In the genomic region with DNA sequence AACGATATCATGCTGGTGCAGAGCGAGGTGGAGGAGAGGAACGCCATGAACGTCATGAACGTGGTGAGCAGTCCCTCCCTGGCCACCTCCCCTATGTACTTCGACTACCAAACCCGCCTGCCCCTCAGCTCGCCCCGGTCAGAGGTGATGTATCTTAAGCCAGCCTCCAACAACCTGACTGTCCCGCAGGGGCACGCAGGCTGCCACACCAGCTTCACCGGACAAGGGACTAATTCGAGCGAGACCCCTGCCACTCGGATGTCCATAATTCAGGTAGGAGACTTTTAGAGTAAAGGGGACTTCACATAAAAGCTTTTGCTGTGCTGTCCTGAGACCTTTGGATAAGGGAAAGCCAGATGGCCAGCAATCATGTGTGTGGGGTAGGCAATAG, we compare ENCODE assay signal across 7 mouse cellular contexts. TPM values are rescaled to one million over a fixed set of nuclear protein-coding genes. Genes with fewer than 3 reads are reported as not detected.
DNase-seq lines count a peak whose midpoint lies in the region; ATAC-seq and TF ChIP-seq lines count a peak whose summit lies in the region.

No protein-coding gene starts in this region.

- peak overlapping the region; percentile 25 for H3K27ac ChIP-seq in brown adipose tissue, adult 24 weeks (replicated peaks; ENCODE audit: low read depth, low read length)
- peak overlapping the region; percentile 94; the same call in 1 of the 2 replicates for H3K27ac ChIP-seq in hindbrain, embryonic 15.5 days (replicated peaks)
- H3K27ac ChIP-seq in liver, embryonic 13.5 days = no peak overlapping the region

- H3K27me3 ChIP-seq in E14TG2a.4 (ENCODE audit: insufficient read depth, low read length) = peaks cover 59% of the 10 kb centered on the region
- no peaks in the 10 kb centered on the region for H3K27me3 ChIP-seq in hindbrain, embryonic 15.5 days
- H3K27me3 ChIP-seq in liver, embryonic 13.5 days = peaks cover 53% of the 10 kb centered on the region

- H3K4me1 ChIP-seq in E14TG2a.4 (replicated peaks; ENCODE audit: low read depth, low read length) = peaks cover 48% of the 10 kb centered on the region
- no peaks in the 10 kb centered on the region for H3K4me1 ChIP-seq in brown adipose tissue, adult 24 weeks (ENCODE audit: control insufficient read depth, insufficient read depth, insufficient read length, low read length)
- H3K4me1 ChIP-seq in hindbrain, embryonic 15.5 days (replicated peaks) = peaks cover 16% of the 10 kb centered on the region
- peaks cover 10% of the 10 kb centered on the region for H3K4me1 ChIP-seq in liver, embryonic 13.5 days (replicated peaks)

- TF ChIP-seq CTCF in E14TG2a.4 (conservative IDR thresholded peaks at IDR 0.05; ENCODE audit: low read length) = no peak

- H3K36me3 ChIP-seq in E14TG2a.4 (ENCODE audit: insufficient read depth, low read length) = no peaks in the 10 kb centered on the region
- H3K36me3 ChIP-seq in hindbrain, embryonic 15.5 days = no peaks in the 10 kb centered on the region
- H3K36me3 ChIP-seq in liver, embryonic 13.5 days = no peaks in the 10 kb centered on the region

- H3K9ac ChIP-seq in hindbrain, embryonic 15.5 days = peak overlapping the region; percentile 72
- no peak overlapping the region for H3K9ac ChIP-seq in liver, embryonic 13.5 days

- DNase-seq in liver, embryonic 13.5 days = no peak
- no peak for DNase-seq in left cerebral cortex, adult 11 months (ENCODE audit: low spot score)
- no peak for DNase-seq in layer of hippocampus, adult 9-11 months
- DNase-seq in thymus, postnatal 0 days (ENCODE audit: low spot score) = no peak

- WGBS in hindbrain, embryonic 15.5 days = 2% methylated on average over 15 of the region's 15 CpGs
- 3% methylated on average over 15 of the region's 15 CpGs for WGBS in liver, embryonic 13.5 days (ENCODE audit: insufficient replicate concordance)

- H3K9me3 ChIP-seq in E14TG2a.4 (ENCODE audit: low read length) = no peaks in the 10 kb centered on the region
- H3K9me3 ChIP-seq in hindbrain, embryonic 15.5 days = no peaks in the 10 kb centered on the region
- no peaks in the 10 kb centered on the region for H3K9me3 ChIP-seq in liver, embryonic 13.5 days (replicated peaks)

- H3K4me2 ChIP-seq in hindbrain, embryonic 15.5 days = peak overlapping the region; percentile 87
- H3K4me2 ChIP-seq in liver, embryonic 13.5 days = peak overlapping the region; percentile 67; the same call in 1 of the 2 replicates

- H3K4me3 ChIP-seq in E14TG2a.4 (replicated peaks; ENCODE audit: low read length) = peak overlapping the region; percentile 71
- peak overlapping the region; percentile 78 for H3K4me3 ChIP-seq in brown adipose tissue, adult 24 weeks (ENCODE audit: insufficient read depth, low read depth, low read length)
- peak overlapping the region; percentile 82 for H3K4me3 ChIP-seq in hindbrain, embryonic 15.5 days
- peak overlapping the region; percentile 51 for H3K4me3 ChIP-seq in liver, embryonic 13.5 days (replicated peaks)

- ATAC-seq in hindbrain, embryonic 15.5 days (ENCODE audit: low FRiP score, low read depth) = no peak
- no peak for ATAC-seq in liver, embryonic 13.5 days (ENCODE audit: low read depth)

RNA-seq across cellular contexts. Expression of a gene that starts 5.0 kb away (rescaled TPM):
- polyA plus RNA-seq in brown adipose tissue, adult 24 weeks (2012; ENCODE audit: insufficient read depth, insufficient read length, missing spikeins) = 0.42 and 0.48 TPM in 2 replicates
- 31.3 and 35.6 TPM in 2 replicates for polyA plus RNA-seq in hindbrain, embryonic 15.5 days (2015; fragmentation: Nextera tagmentation; extraction: Ambion mirVana)
- polyA plus RNA-seq in liver, embryonic 13.5 days (2015; fragmentation: Nextera tagmentation; extraction: Ambion mirVana) = 0.60 and 0.68 TPM in 2 replicates
- 0.75 and 0.83 TPM in 2 replicates for polyA plus RNA-seq in thymus, postnatal 0 days (2015; fragmentation: Nextera tagmentation; extraction: Ambion mirVana)

Comparison
In these comparisons a context has a peak if more than half of its experiments do, and no peak if none do; other contexts are left out.
1. RNA of a gene that starts 5.0 kb away (polyA plus RNA-seq): 31.3 to 35.6 TPM in hindbrain, embryonic 15.5 days; 0.75 to 0.83 TPM in thymus, postnatal 0 days, 0.60 to 0.68 TPM in liver, embryonic 13.5 days and 0.42 to 0.48 TPM in brown adipose tissue, adult 24 weeks; every median in the first group is over 10 times any median in the second.
2. Peak in every context shown above with its lines, with median percentiles within 50 percentile points of each other: H3K4me3 ChIP-seq.